Mouse (Mus musculus): Measurements from ENCODE around the gene Phf11d. TPM values are rescaled to one million over a fixed set of nuclear protein-coding genes. Genes with fewer than 3 reads are reported as not detected.

Gene Phf11d
- 14.4 TPM for polyA plus RNA-seq (2014; fragmentation: Illumina TruSeq; extraction: RNeasy Lipid Tissue Mini Kit (QIAGEN cat#74804); ENCODE audit: low read depth, low replicate concordance)

GRCm38 (mm10) chr14:59365244-59365644, at the start of gene Phf11d:
TSS of gene Phf11d (minus strand) at chr14:59365470.

GRCm38 (mm10) chr14:59395281-59395680, 30.0 kb upstream of the Phf11d start, which contains the start of gene Phf11c:
TSS of gene Phf11c (minus strand) at chr14:59395381.

GRCm38 (mm10) chr14:59341189-59341588, 24.1 kb downstream of the Phf11d start, which contains the start of gene Phf11b:
TSS of gene Phf11b (minus strand) at chr14:59341351.

Other genes with a start within 250 kb of the Phf11d start
- not detected for gene 1700129C05Rik, start 222.6 kb downstream of the Phf11d start, polyA plus RNA-seq (2014; fragmentation: Illumina TruSeq; extraction: RNeasy Lipid Tissue Mini Kit (QIAGEN cat#74804); ENCODE audit: low read depth, low replicate concordance)
- not detected for gene Gm5142, start 186.7 kb downstream of the Phf11d start, polyA plus RNA-seq (2014; fragmentation: Illumina TruSeq; extraction: RNeasy Lipid Tissue Mini Kit (QIAGEN cat#74804); ENCODE audit: low read depth, low replicate concordance)
- gene Rcbtb1, start 164.3 kb downstream of the Phf11d start, polyA plus RNA-seq (2014; fragmentation: Illumina TruSeq; extraction: RNeasy Lipid Tissue Mini Kit (QIAGEN cat#74804); ENCODE audit: low read depth, low replicate concordance) = 48.8 TPM
- not detected for gene Gm6904, start 105.3 kb downstream of the Phf11d start, polyA plus RNA-seq (2014; fragmentation: Illumina TruSeq; extraction: RNeasy Lipid Tissue Mini Kit (QIAGEN cat#74804); ENCODE audit: low read depth, low replicate concordance)
- 1.0 TPM for gene Phf11a, start 67.9 kb downstream of the Phf11d start, polyA plus RNA-seq (2014; fragmentation: Illumina TruSeq; extraction: RNeasy Lipid Tissue Mini Kit (QIAGEN cat#74804); ENCODE audit: low read depth, low replicate concordance)
- 8.6 TPM for gene Phf11b, start 24.1 kb downstream of the Phf11d start, polyA plus RNA-seq (2014; fragmentation: Illumina TruSeq; extraction: RNeasy Lipid Tissue Mini Kit (QIAGEN cat#74804); ENCODE audit: low read depth, low replicate concordance)
- gene Phf11c, start 29.9 kb upstream of the Phf11d start, polyA plus RNA-seq (2014; fragmentation: Illumina TruSeq; extraction: RNeasy Lipid Tissue Mini Kit (QIAGEN cat#74804); ENCODE audit: low read depth, low replicate concordance) = 1.5 TPM
- 17.4 TPM for gene Setdb2, start 75.4 kb upstream of the Phf11d start, polyA plus RNA-seq (2014; fragmentation: Illumina TruSeq; extraction: RNeasy Lipid Tissue Mini Kit (QIAGEN cat#74804); ENCODE audit: low read depth, low replicate concordance)
- gene Cab39l, start 75.5 kb upstream of the Phf11d start, polyA plus RNA-seq (2014; fragmentation: Illumina TruSeq; extraction: RNeasy Lipid Tissue Mini Kit (QIAGEN cat#74804); ENCODE audit: low read depth, low replicate concordance) = 209 TPM
- gene Cdadc1, start 232.5 kb upstream of the Phf11d start, polyA plus RNA-seq (2014; fragmentation: Illumina TruSeq; extraction: RNeasy Lipid Tissue Mini Kit (QIAGEN cat#74804); ENCODE audit: low read depth, low replicate concordance) = 107 TPM

All from kidney, adult 10 weeks (tissue).